8 mouse cellular contexts compared by ENCODE assay signal in genomic region chr2:152332101-152332825, GRCm38 (mm10). TPM values are rescaled to one million over a fixed set of nuclear protein-coding genes. Genes with fewer than 3 reads are reported as not detected.
DNase-seq lines count a peak whose midpoint lies in the region; ATAC-seq and TF ChIP-seq lines count a peak whose summit lies in the region.

Rbck1 (minus strand) TSS chr2:152332653.

- H3K4me3 ChIP-seq in erythroblast, embryonic 14.5 days (replicated peaks) = peak within 1 kb of the TSS; percentile 82
- H3K4me3 ChIP-seq in heart, embryonic 13.5 days = peak within 1 kb of the TSS; percentile 86
- peak within 1 kb of the TSS; percentile 88 for H3K4me3 ChIP-seq in liver, embryonic 12.5 days
- peak within 1 kb of the TSS; percentile 76 for H3K4me3 ChIP-seq in stomach, embryonic 15.5 days (replicated peaks)

- peak within 1 kb of the TSS; percentile 83 for H3K4me2 ChIP-seq in heart, embryonic 13.5 days
- H3K4me2 ChIP-seq in liver, embryonic 12.5 days = peak within 1 kb of the TSS; percentile 81
- H3K4me2 ChIP-seq in stomach, embryonic 15.5 days = peak within 1 kb of the TSS; percentile 85

- H3K27me3 ChIP-seq in erythroblast, embryonic 14.5 days (ENCODE audit: control insufficient read depth) = peaks cover 10% of the 10 kb centered on the region; the same call in 1 of the 2 replicates
- no peaks in the 10 kb centered on the region for H3K27me3 ChIP-seq in heart, embryonic 13.5 days (replicated peaks)
- peaks cover 12% of the 10 kb centered on the region for H3K27me3 ChIP-seq in liver, embryonic 12.5 days (replicated peaks)
- H3K27me3 ChIP-seq in stomach, embryonic 15.5 days (replicated peaks) = no peaks in the 10 kb centered on the region

- H3K9ac ChIP-seq in heart, embryonic 13.5 days = peak within 1 kb of the TSS; percentile 92
- peak within 1 kb of the TSS; percentile 88 for H3K9ac ChIP-seq in liver, embryonic 12.5 days
- H3K9ac ChIP-seq in stomach, embryonic 15.5 days = peak within 1 kb of the TSS; percentile 67

- no peaks in the 10 kb centered on the region for H3K9me3 ChIP-seq in erythroblast, embryonic 14.5 days (ENCODE audit: control insufficient read depth, low read length)
- H3K9me3 ChIP-seq in heart, embryonic 13.5 days = no peaks in the 10 kb centered on the region
- no peaks in the 10 kb centered on the region for H3K9me3 ChIP-seq in liver, embryonic 12.5 days (replicated peaks)
- no peaks in the 10 kb centered on the region for H3K9me3 ChIP-seq in stomach, embryonic 15.5 days

- peak; percentile 91 for ATAC-seq in heart, embryonic 13.5 days (ENCODE audit: extremely low read depth, insufficient number of reproducible peaks, low FRiP score, low TSS enrichment)
- peak; percentile 94 for ATAC-seq in liver, embryonic 12.5 days
- peak; percentile 95 for ATAC-seq in stomach, embryonic 15.5 days (ENCODE audit: insufficient read depth, low FRiP score, low read depth)

- peaks cover 34% of the 10 kb centered on the region for H3K36me3 ChIP-seq in erythroblast, embryonic 14.5 days (ENCODE audit: control insufficient read depth)
- peaks cover 28% of the 10 kb centered on the region for H3K36me3 ChIP-seq in heart, embryonic 13.5 days
- H3K36me3 ChIP-seq in liver, embryonic 12.5 days = peaks cover 36% of the 10 kb centered on the region
- 0 out of 2 replicates have a peak, but pooled peaks cover 3% of the 10 kb centered on the region for H3K36me3 ChIP-seq in stomach, embryonic 15.5 days

- peak; percentile 94 for DNase-seq in CD4-positive helper T cell, adult 2 months (ENCODE audit: low read depth, low spot score)
- DNase-seq in brain, embryonic 14.5 days (ENCODE audit: low read depth) = peak; percentile 93
- peak; percentile 94 for DNase-seq in kidney, postnatal 10 days
- peak; percentile 92 to 93 for DNase-seq in natural killer cell, adult 2 months (ENCODE audit: low spot score in 2 of 2)

- H3K27ac ChIP-seq in heart, embryonic 13.5 days (replicated peaks) = peak within 1 kb of the TSS; percentile 96
- peak within 1 kb of the TSS; percentile 92 for H3K27ac ChIP-seq in liver, embryonic 12.5 days
- H3K27ac ChIP-seq in stomach, embryonic 15.5 days = peak within 1 kb of the TSS; percentile 93

- under 1% methylated on average over 53 of the region's 54 CpGs for WGBS in heart, embryonic 13.5 days
- 3% methylated on average over 54 of the region's 54 CpGs for WGBS in liver, embryonic 12.5 days (ENCODE audit: insufficient replicate concordance)
- under 1% methylated on average over 54 of the region's 54 CpGs for WGBS in stomach, embryonic 15.5 days

- peak; percentile 75; the same call in 1 of the 2 replicates for TF ChIP-seq POLR2A in brain, embryonic 14.5 days (IDR thresholded peaks at IDR 0.05; ENCODE audit: borderline replicate concordance, extremely low read depth, insufficient read depth, insufficient read length, poor library complexity, severe bottlenecking)

- TF ChIP-seq CTCF in brain, embryonic 14.5 days (IDR thresholded peaks at IDR 0.05; ENCODE audit: borderline replicate concordance, extremely low read depth, insufficient read depth, insufficient read length) = no peak

- H3K4me1 ChIP-seq in erythroblast, embryonic 14.5 days (ENCODE audit: control insufficient read depth) = peaks cover 43% of the 10 kb centered on the region
- H3K4me1 ChIP-seq in heart, embryonic 13.5 days = peaks cover 35% of the 10 kb centered on the region
- H3K4me1 ChIP-seq in liver, embryonic 12.5 days = peaks cover 65% of the 10 kb centered on the region
- peaks cover 8% of the 10 kb centered on the region for H3K4me1 ChIP-seq in stomach, embryonic 15.5 days

RNA-seq across cellular contexts. Expression of gene Rbck1, which starts in this region (rescaled TPM):
- 246 and 256 TPM in 2 replicates for polyA plus RNA-seq in brain, embryonic 14.5 days (2012; rRNA removed)
- 16.2 and 20.4 TPM in 2 replicates for polyA plus RNA-seq in erythroblast, embryonic 14.5 days (2012)
- polyA plus RNA-seq in heart, embryonic 13.5 days (2015; fragmentation: Nextera tagmentation; extraction: Ambion mirVana) = 60.7 and 66.3 TPM in 2 replicates
- 67.4 and 69.6 TPM in 2 replicates for polyA plus RNA-seq in liver, embryonic 12.5 days (2016; fragmentation: Nextera tagmentation; extraction: Ambion mirVana)
- 81.9 and 86.5 TPM in 2 replicates for polyA plus RNA-seq in stomach, embryonic 15.5 days (2015; fragmentation: Nextera tagmentation; extraction: Ambion mirVana)

Comparison
In these comparisons a context has a peak if more than half of its experiments do, and no peak if none do; other contexts are left out.
1. Peak in every context shown above with its lines: DNase-seq, ATAC-seq, H3K4me3 ChIP-seq and H3K27ac ChIP-seq.